Mouse (Mus musculus) midbrain, embryonic 16.5 days (tissue): ENCODE measurements around the gene Lca5. TPM values are rescaled to one million over a fixed set of nuclear protein-coding genes. Genes with fewer than 3 reads are reported as not detected.

Experiments
- ATAC-seq: fragments of 200-750 bp; cut with Nextera tagmentation; 2 replicates; pipeline ENCODE4 v1.8.0; 2017; ENCODE audit warnings: moderate TSS enrichment
- H3K27ac ChIP-seq: fragments of 300-500 bp; sonication (generic); 2 replicates; pipeline ENCODE4 v1.5.1; 2014; ENCODE audit warnings: mild to moderate bottlenecking, low read length, mixed read lengths
- H3K27me3 ChIP-seq: fragments of 300-500 bp; sonication (generic); 2 replicates; pipeline ENCODE4 v1.6.1; 2014; ENCODE audit warnings: low read depth, low read length, mixed read lengths; ENCODE audit not compliant: control insufficient read depth, insufficient read depth
- H3K36me3 ChIP-seq: fragments of 300-500 bp; sonication (generic); 2 replicates; pipeline ENCODE4 v1.6.1; 2014; ENCODE audit warnings: mild to moderate bottlenecking, low read length, moderate library complexity, mixed read lengths; ENCODE audit not compliant: control insufficient read depth, insufficient read depth
- H3K4me1 ChIP-seq: fragments of 300-500 bp; sonication (generic); 2 replicates; pipeline ENCODE4 v1.6.1; 2014; ENCODE audit warnings: mild to moderate bottlenecking, low read length, mixed read lengths; ENCODE audit not compliant: control insufficient read depth, insufficient read depth
- H3K4me2 ChIP-seq: fragments of 300-500 bp; sonication (generic); 2 replicates; pipeline ENCODE4 v1.6.1; 2014; ENCODE audit warnings: mild to moderate bottlenecking, low read length, mixed read lengths
- H3K4me3 ChIP-seq: fragments of 300-500 bp; sonication (generic); 2 replicates; pipeline ENCODE4 v1.5.1; 2014; ENCODE audit warnings: low read depth, mild to moderate bottlenecking, low read length, moderate library complexity, mixed read lengths
- H3K9ac ChIP-seq: fragments of 300-500 bp; sonication (generic); 2 replicates; pipeline ENCODE4 v1.6.1; 2014; ENCODE audit warnings: low read depth, low read length, mixed read lengths
- H3K9me3 ChIP-seq: fragments of 300-500 bp; sonication (generic); replicated peaks from 2 replicates; pipeline ENCODE4 v1.6.1; 2014; ENCODE audit warnings: mild to moderate bottlenecking, low read length, mixed read lengths; ENCODE audit not compliant: control insufficient read depth, poor library complexity, severe bottlenecking
- WGBS: fragments of 180-500 bp; shearing (Covaris S2); extraction: QIAGEN DNeasy Blood & Tissue Kit; methylation state at CpG from one replicate; pipeline ENCODE4 v1.1.7; 2014; 5-methylcytosine and 5-hydroxymethylcytosine counted together
- polyA plus RNA-seq: library from polyadenylated mRNA; unstranded; fragments of >200 nt; fragmentation: Nextera tagmentation; extraction: Ambion mirVana; gene quantifications from 2 replicates; pipeline ENCODE4 v1.2.1, GENCODE M21; 2015

Lca5 gene
- polyA plus RNA-seq, 1 experiment from 2014 or later, result 14.2 TPM

DNA sequence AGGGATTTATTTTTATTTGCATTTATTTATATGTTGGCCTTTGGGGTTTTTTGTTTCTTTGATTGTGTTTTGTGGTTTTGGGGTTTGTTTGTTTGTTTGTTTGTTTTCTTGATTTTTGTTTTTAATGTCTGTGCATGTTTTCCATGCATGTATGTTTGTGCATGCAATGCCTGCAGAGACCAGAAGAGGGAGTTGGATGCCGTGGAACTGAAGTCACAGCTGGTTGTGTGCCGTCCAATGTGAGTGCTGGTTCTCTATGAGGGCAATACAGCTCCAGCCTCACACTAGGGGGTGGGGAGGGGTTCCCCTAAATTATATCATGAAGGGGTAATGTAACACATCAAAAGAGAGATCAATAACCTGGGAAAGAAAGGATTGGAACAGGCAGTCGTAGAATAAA lies 58.2 kb downstream of the Lca5 start:
- no peaks in the 10 kb centered on the region for H3K27me3 ChIP-seq
- no peak overlapping the region for H3K4me2 ChIP-seq
- H3K4me1 ChIP-seq, result 0 out of 2 replicates have a peak, but pooled peaks cover 2% of the 10 kb centered on the region
- no peak for ATAC-seq
- no peaks in the 10 kb centered on the region for H3K36me3 ChIP-seq
- no peaks in the 10 kb centered on the region for H3K9me3 ChIP-seq
- WGBS, result 49% methylated on average over 3 of the region's 3 CpGs
- H3K27ac ChIP-seq, result no peak overlapping the region
- H3K4me3 ChIP-seq, result no peak overlapping the region
- H3K9ac ChIP-seq, result no peak overlapping the region

DNA sequence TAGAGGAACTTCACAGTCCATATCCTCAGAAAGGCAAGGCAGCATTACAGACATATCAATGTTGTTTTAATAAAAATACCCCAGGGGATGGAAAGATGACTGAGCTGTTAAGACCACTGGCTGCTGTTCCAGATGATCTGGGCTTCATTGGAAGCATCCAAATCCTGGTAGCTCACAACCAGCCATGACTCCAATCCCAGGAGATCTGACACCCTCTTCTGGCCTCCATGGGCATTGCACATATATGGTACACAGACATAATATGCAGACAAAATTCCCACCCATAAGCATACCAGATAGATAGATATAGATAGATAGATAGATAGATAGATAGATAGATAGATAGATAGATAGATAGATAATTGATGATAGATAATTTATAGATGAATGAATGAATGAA lies 59.6 kb downstream of the Lca5 start:
- no peak overlapping the region for H3K4me3 ChIP-seq
- H3K4me1 ChIP-seq, result no peaks in the 10 kb centered on the region
- no peaks in the 10 kb centered on the region for H3K27me3 ChIP-seq
- H3K4me2 ChIP-seq, result no peak overlapping the region
- ATAC-seq, result no peak
- no peak overlapping the region for H3K27ac ChIP-seq
- no peaks in the 10 kb centered on the region for H3K9me3 ChIP-seq
- H3K36me3 ChIP-seq, result no peaks in the 10 kb centered on the region
- no peak overlapping the region for H3K9ac ChIP-seq

DNA sequence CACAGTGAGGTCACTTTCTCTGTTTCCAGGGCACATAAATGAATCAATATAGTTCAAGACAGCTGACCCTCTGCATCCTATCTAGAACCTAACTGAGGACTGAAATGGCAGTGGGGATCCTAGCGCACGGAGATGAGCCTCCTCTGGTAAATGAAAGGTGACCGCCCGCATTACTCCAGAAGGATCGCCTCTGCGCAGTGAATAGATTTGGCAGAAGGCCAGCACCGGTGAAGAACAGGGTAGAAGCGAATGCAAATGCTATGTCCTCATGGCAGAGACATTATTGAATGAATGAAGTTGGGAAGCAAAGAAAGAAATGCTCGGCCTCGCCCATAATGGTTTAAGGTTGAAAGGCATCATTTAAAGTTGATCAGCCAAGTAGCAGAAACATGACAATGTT lies 61.3 kb downstream of the Lca5 start:
- Histone ChIP-seq H3K4me1 (no peaks in the 10 kb centered on the region), H3K9ac (no peak overlapping the region), H3K36me3 (no peaks in the 10 kb centered on the region), H3K9me3 (no peaks in the 10 kb centered on the region), H3K27me3 (no peaks in the 10 kb centered on the region), H3K27ac (no peak overlapping the region), H3K4me3 (no peak overlapping the region), H3K4me2 (no peak overlapping the region)
- ATAC-seq, result no peak
- WGBS, result 74% methylated on average over 10 of the region's 10 CpGs

DNA sequence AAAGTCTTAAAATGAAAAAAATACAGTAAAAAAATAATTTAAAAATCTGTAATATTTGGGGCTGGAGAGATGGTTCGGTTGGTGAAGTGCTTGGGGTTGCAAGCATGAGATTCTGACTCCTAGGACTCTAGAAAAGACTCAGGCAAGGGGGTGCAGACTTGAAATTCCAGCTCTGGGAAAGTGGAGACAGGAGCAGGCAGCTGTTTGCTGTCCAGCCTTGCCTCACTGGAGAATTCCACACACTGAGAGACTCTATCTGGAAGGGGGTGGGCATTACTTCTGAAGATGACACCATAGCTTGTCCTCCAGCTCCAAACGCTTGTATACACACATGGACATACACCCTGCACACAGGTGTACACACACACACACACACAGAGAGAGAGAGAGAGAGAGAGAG lies 63.8 kb downstream of the Lca5 start:
- Histone ChIP-seq H3K27ac (no peak overlapping the region), H3K36me3 (no peaks in the 10 kb centered on the region), H3K9me3 (no peaks in the 10 kb centered on the region), H3K9ac (no peak overlapping the region), H3K4me1 (no peaks in the 10 kb centered on the region), H3K4me3 (no peak overlapping the region), H3K4me2 (no peak overlapping the region), H3K27me3 (no peaks in the 10 kb centered on the region)
- WGBS, result 90% methylated on average over 2 of the region's 2 CpGs
- ATAC-seq, result no peak

DNA sequence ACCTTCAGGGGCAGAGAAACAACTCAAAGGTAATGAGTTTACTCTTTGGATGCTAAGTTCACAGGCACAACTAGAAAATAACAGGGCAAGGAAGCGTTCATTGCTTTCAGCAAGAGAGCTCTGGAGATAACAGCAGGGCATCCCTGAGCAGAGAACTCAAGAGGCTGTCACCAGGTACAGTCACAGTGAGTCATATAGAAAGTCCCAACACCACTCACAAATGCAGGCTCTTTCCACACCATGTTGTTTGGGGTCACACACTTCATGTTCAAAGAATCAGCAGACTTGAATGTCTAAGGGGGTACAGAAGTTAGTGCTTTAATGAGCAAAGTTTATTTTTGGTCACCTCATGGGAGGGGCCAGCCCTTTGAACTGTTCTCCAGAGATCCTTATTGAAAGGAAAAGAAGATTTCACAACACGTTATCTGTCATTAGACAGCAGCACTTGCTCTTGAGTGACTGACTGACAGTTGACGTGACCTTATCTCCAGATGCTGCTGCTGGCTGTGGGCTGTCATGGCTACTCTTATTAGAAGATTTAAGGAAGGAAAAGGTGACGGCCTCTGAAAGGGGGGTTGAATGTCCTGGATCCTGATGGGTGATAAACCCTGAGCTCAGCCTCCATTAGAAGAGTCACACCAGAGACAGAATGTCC lies 65.3 kb downstream of the Lca5 start:
- Histone ChIP-seq H3K9ac (no peak overlapping the region), H3K4me1 (no peaks in the 10 kb centered on the region), H3K9me3 (no peaks in the 10 kb centered on the region), H3K27ac (no peak overlapping the region), H3K36me3 (no peaks in the 10 kb centered on the region), H3K4me2 (no peak overlapping the region), H3K4me3 (no peak overlapping the region), H3K27me3 (no peaks in the 10 kb centered on the region)
- no peak for ATAC-seq
- WGBS, result 79% methylated on average over 4 of the region's 4 CpGs

DNA sequence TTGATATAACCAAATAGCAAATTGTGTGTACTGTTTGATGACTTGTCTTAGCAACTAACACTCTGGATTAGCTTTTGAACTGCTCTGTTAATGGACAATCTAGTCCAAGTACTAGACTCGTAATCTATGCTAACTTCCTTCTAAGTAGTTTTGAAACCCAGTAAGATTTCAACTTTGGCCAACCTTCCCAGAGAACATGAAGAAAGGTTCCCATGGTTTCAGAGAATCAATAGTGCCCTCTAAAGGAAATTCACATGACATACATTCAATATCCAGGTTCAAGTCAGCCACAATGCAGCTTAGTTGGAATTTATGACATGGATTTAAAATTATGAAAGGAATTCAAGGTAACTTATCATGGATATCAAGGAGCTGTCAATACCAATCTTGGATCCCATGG lies 70.0 kb downstream of the Lca5 start:
- no peaks in the 10 kb centered on the region for H3K4me1 ChIP-seq
- no peak overlapping the region for H3K27ac ChIP-seq
- 51% methylated on average over 1 of the region's 1 CpGs for WGBS
- no peak overlapping the region for H3K4me3 ChIP-seq
- H3K36me3 ChIP-seq, result no peaks in the 10 kb centered on the region
- H3K27me3 ChIP-seq, result no peaks in the 10 kb centered on the region
- H3K4me2 ChIP-seq, result no peak overlapping the region
- no peak overlapping the region for H3K9ac ChIP-seq
- no peak for ATAC-seq
- H3K9me3 ChIP-seq, result no peaks in the 10 kb centered on the region

DNA sequence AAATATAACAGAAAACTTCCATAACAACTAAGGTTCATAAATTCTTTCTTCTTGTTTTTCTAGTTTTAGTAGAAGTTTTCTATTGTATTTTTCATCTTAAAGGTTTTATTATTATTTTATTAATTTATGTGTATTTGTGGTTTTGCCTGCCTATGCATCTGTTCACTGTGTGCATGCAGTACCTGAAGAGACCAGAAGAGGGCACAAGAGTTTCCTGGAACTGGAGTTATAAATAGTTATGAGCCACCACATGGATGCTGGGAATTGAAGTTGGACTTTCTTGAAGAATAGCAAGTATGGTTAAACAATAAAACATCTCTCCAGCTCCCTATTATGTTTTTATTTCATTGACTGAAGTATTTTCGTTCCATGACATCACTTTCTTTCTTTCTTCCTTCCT lies 72.7 kb downstream of the Lca5 start:
- WGBS, result 92% methylated on average over 1 of the region's 1 CpGs
- no peak for ATAC-seq
- H3K27me3 ChIP-seq, result no peaks in the 10 kb centered on the region
- H3K36me3 ChIP-seq, result no peaks in the 10 kb centered on the region
- no peak overlapping the region for H3K4me2 ChIP-seq
- no peaks in the 10 kb centered on the region for H3K4me1 ChIP-seq
- H3K9ac ChIP-seq, result no peak overlapping the region
- no peak overlapping the region for H3K27ac ChIP-seq
- H3K9me3 ChIP-seq, result no peaks in the 10 kb centered on the region
- no peak overlapping the region for H3K4me3 ChIP-seq

DNA sequence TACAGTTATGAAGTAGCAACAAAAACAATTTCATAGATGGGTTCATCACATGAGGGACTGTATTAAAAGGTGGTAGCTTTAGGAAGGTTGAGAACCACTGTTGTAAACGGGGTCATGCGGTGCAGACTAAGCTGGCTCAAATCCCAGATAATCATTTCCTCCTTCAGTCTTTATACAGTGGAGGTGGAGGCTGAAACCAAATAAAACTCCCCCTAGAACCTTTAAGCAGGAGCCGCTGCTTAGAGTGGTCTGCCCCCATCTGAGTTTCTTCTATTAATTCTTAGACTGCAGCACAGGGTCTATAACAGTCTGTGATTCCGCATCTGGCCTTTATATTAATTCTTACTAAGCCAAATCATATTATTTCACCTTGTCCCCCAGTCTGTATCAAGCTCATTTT lies 85.1 kb downstream of the Lca5 start:
- no peaks in the 10 kb centered on the region for H3K4me1 ChIP-seq
- H3K4me2 ChIP-seq, result no peak overlapping the region
- no peak overlapping the region for H3K4me3 ChIP-seq
- no peak overlapping the region for H3K9ac ChIP-seq
- ATAC-seq, result no peak
- no peaks in the 10 kb centered on the region for H3K27me3 ChIP-seq
- H3K27ac ChIP-seq, result no peak overlapping the region
- no peaks in the 10 kb centered on the region for H3K36me3 ChIP-seq
- WGBS, result 66% methylated on average over 4 of the region's 4 CpGs
- H3K9me3 ChIP-seq, result no peaks in the 10 kb centered on the region

DNA sequence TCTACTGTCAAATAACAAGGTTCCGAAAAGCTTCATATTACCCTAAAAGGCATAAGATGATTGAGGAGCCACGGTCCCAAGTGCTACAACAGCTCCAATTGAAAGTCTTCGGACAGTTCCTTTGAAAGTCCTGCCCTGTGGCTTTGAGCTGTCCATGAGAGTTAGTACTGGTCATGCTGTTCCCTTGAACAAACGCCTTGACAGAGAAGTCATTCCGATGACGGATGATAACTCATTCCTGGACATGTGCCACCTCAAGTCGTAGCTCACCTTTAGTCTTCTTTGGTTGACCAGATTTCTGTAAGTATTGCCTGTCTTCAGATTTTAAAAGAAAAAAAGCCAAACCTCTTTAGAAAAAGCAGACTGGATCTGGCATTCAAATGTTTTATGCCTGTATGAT lies 87.6 kb downstream of the Lca5 start:
- no peak for ATAC-seq
- Histone ChIP-seq H3K4me3 (no peak overlapping the region), H3K27me3 (no peaks in the 10 kb centered on the region), H3K9me3 (no peaks in the 10 kb centered on the region), H3K27ac (no peak overlapping the region), H3K4me1 (peaks cover 10% of the 10 kb centered on the region; the same call in 1 of the 2 replicates), H3K9ac (no peak overlapping the region), H3K4me2 (no peak overlapping the region), H3K36me3 (no peaks in the 10 kb centered on the region)
- WGBS, result 72% methylated on average over 7 of the region's 7 CpGs
